Mouse (Mus musculus) retina, embryonic 14.5 days (tissue): ENCODE data around the gene Dytn.
"Not testable (repeated sequence)": the region's sequence is repeated elsewhere in the genome, so short reads cannot be mapped to it uniquely, and the experiment has no call there.

ENCODE experiments used
- DNase-seq: peaks from one replicate; pipeline ENCODE4 v3.0.0-alpha.2; 2015; ENCODE audit warnings: low spot score

Gene Dytn

DNA sequence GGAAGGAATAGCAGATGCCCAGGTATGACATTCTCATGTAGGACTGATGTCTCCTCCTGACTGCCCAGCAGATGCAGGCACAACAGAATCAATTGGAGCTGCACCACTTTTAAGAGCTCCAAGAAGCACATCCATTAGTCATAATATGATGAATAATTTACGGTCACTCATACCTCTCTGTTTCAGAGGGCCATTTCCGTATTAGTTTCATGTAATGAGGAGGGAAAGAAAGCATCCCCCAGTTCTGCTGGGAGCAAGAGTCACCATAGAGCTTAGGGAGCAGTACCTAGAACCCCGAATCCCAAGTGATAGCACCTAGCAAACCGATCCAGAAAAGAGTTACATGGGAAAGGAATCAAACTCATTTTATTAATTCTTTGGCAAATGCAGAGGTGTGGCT, at the start of gene Dytn:
Gene Dytn (minus strand): TSS at position 101 of the 400 bp plus-strand sequence.
- DNase-seq = peak; percentile 13

GRCm38 (mm10) chr1:63730240-63730771, 43.6 kb upstream of the Dytn start, which contains the start of the genes Mdh1b and Fastkd2:
Gene Mdh1b (minus strand): TSS chr1:63730318.
Gene Fastkd2 (plus strand): TSS chr1:63730614.
- peak; percentile 96 for DNase-seq

- DNase-seq = no peak
Measured at GRCm38 (mm10) chr1:63729796-63730195, 43.1 kb upstream of the Dytn start.

- no peak for DNase-seq
Measured at GRCm38 (mm10) chr1:63720161-63720560, 33.4 kb upstream of the Dytn start.

DNA sequence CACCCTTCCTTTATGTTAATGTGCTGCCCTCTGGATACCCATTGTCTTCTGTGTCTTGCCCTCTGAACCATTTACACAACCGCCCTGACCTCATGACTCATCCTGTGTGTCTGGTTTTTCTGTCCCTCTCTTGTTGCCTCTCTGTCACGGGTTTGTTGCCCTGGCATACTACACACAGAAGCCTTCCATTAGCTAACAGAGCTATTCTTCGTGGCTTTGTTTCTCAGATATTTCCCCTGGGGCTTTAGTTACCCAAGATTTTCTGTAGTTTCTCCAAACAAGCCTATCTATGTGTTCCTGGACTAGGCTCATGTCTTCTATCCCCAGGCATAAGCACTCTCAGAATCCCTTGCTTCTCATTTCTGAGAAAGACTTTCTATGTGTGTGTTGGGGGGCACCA, 22.1 kb upstream of the Dytn start:
- no peak for DNase-seq

DNA sequence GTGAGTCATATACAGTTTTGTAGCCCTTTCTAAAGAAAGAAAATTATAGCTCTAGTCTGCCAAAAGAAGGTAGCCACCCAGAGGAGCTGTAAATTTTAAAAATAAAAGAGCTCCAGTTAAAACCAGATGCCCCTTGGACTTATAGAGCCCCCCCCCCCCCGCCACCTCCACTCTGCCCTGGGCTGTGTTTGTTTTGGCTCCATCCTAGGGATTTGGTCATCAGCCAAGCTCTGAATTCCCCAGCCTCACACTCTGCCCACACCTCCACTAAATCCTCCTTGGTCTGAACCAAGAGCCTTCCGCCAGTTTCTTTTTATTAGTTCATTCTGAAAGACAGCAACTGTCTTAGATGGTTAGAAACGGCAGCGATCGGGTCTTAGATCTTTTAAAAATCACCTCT, 19.0 kb upstream of the Dytn start:
- no peak for DNase-seq

- no peak for DNase-seq
Measured at GRCm38 (mm10) chr1:63696861-63697260, 10.1 kb upstream of the Dytn start.

DNA sequence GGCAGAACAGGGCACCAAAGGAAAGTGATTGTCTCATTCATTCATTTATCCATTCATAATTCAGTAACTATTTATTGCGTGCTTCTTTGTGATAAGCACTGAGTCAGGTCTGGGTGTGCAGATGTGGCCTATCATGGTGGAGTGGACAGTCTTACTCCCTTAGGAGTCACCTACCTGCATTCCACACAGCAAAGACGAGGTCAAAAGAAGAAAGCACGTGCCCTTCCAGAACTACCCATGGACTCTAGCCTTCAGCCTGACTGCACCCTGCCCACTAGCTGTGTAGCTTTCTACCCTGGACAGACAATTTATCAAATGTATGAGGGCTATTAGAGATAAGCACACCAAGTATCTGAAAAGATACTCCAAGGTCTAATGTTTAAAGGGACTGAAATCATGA, 10.8 kb downstream of the Dytn start:
- no peak for DNase-seq

GRCm38 (mm10) chr1:63668852-63669160, 17.9 kb downstream of the Dytn start:
- peak; percentile 90 for DNase-seq

- peak; percentile 69 for DNase-seq
Measured at GRCm38 (mm10) chr1:63667949-63668851, 18.5 kb downstream of the Dytn start.

DNA sequence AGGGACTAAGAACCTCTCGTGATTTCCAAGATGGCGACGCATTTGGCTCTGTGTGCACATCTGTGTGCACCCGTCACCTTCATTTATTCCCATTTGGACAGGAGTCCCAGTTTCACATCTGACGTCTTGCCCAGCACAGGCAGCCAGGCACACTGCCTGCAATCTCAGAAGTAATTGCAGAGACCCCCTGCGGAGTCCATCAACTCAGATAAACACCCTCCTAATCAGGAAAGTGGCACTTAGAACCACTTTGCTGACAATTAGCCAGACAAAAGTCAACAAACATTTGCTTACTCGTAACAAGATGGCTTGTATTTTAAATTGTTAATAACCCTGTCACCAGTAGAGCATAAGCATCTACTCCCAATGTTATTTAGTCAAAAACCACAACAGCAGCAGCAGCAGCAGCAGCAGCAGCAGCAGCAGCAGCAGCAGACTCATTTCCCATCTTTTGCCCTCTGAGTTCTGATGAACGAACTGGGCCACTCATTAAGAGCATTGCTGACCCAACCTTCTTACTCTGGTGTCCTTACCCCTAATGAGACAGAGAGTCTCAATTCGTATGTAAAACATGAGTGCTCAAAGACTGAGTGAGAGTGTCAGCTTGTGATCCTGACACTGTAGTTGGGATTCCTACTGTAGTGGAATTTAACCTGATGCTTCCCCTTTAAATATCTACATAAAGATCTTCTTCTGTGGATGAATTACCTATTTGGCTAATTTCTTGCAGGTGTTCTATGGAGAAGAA, 19.4 kb downstream of the Dytn start:
- peak; percentile 88 for DNase-seq

- DNase-seq = no peak
Measured at GRCm38 (mm10) chr1:63666089-63666488, 20.6 kb downstream of the Dytn start.

- DNase-seq = peak; percentile 90
Measured at GRCm38 (mm10) chr1:63659591-63659990, 27.1 kb downstream of the Dytn start.

GRCm38 (mm10) chr1:63658016-63658415, 28.7 kb downstream of the Dytn start:
- DNase-seq = peak; percentile 92

DNA sequence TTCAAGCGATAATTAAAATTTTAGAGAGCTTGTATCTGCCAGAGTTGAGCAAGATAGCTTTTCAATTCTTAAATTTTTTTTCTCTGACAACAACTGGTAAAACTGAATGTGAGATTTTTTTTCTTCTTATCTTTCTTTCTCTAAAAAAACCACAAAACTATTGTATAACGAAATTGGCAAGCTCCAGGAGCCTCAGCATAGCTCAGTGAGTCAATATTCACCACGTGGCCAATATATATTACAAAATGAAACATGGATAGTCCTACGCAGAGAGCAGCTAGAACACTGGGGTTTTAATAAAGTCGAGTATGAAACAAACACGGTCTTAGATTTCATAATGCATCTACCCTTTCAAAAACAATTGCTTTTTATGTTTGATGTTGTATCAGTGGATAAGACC, 46.8 kb downstream of the Dytn start:
- DNase-seq = no peak

DNA sequence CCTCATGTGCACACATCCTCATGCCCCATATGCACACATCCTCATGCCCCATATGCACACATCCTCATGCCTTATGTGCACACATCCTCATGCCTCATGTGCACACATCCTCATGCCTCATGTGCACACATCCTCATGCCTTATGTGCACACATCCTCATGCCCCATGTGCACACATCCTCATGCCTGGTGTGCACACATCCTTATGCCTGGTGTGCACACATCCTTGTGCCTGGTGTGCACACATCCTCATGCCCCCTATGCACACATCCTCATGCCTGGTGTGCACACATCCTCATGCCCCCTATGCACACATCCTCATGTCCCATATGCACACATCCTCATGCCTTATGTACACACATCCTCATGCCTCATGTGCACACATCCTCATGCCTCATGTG, 56.3 kb downstream of the Dytn start:
- not testable (repeated sequence) for DNase-seq

DNA sequence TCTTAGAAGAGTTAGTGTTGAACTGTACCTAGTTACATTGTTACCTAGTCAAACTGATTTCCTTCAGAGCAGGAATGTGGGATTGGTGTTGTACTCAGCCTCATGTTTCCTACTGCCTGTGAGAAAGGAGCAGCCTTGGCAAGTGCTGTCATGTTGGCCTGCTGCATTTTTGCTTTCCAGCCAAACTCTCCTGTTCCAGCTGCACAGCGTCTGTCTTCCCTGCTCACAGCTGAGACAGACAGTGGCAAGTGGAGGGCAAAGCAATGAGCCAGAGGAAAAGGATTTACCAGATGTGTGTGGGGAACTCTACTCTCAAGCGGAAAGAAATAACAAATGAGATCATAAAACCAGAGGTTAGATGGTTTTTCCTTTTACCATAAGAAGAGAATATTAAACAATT, 58.5 kb downstream of the Dytn start:
- no peak for DNase-seq

DNA sequence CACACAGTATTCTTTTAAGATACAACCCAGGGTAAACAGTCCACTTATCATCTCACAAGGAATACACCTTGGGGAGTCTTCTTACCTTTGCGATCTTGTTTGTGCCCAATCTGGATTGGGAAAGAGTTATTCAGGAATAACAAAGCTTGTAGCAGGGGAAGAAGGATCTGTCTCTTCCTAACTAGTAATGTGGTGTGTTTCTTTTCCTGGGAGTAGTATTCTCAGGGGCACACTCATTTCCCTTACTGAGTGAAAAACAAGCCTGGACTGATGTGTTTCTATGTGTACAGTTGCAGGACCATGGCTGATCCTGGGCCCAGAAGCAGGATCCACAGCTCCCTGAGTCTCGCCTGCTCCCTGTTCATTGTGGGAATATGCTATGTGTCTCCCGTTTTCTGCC, 71.1 kb downstream of the Dytn start, which contains the start of gene Gm39653:
Gene Gm39653 (plus strand): TSS at position 301 of the 400 bp plus-strand sequence.
- no peak for DNase-seq

GRCm38 (mm10) chr1:63614594-63614993, 72.1 kb downstream of the Dytn start:
- peak; percentile 74 for DNase-seq

- no peak for DNase-seq
Measured at GRCm38 (mm10) chr1:63609613-63610012, 77.1 kb downstream of the Dytn start.

GRCm38 (mm10) chr1:63603870-63604500, 82.7 kb downstream of the Dytn start:
- no peak for DNase-seq

GRCm38 (mm10) chr1:63586869-63587268, 99.9 kb downstream of the Dytn start:
- DNase-seq = no peak
